Mouse (Mus musculus) heart, postnatal 0 days (tissue): ENCODE results near the gene Akt3.

Source experiments
- CTCF ChIP-seq: IDR thresholded peaks from 2 replicates; pipeline ENCODE4 v1.5.1; 2016; ENCODE audit warnings: antibody characterized with exemption, control low read depth, low read depth
- EP300 ChIP-seq: IDR thresholded peaks from 2 replicates; pipeline ENCODE4 v1.6.1; 2016; ENCODE audit warnings: antibody characterized with exemption, low read depth

- TF ChIP-seq CTCF (no peak), EP300 (no peak)
Observed at GRCm38 (mm10) chr1:177090465-177090864, 167.5 kb downstream of the Akt3 start.
